Mouse (Mus musculus): ENCODE measurements around the gene Chmp3. TPM values are rescaled to one million over a fixed set of nuclear protein-coding genes. Genes with fewer than 3 reads are reported as not detected.

Chmp3 gene
- polyA plus RNA-seq, 1 experiment from 2014 or later, result 67.3 TPM

GRCm38 (mm10) chr6:71608994-71609393 is 65.4 kb downstream of the Chmp3 start:
- H3K36me3 ChIP-seq (ENCODE audit: control insufficient read depth, insufficient read depth, low read length), result peaks cover 97% of the 10 kb centered on the region
- H3K9me3 ChIP-seq (ENCODE audit: control insufficient read depth, low read length), result no peaks in the 10 kb centered on the region
- no peaks in the 10 kb centered on the region for H3K4me1 ChIP-seq (ENCODE audit: control insufficient read depth in 2 of 2, insufficient read depth in 2 of 2, low read length in 2 of 2)
- H3K9ac ChIP-seq (ENCODE audit: low read length), result no peak overlapping the region
- no peak overlapping the region for H3K4me2 ChIP-seq (ENCODE audit: low read length)
- no peaks in the 10 kb centered on the region for H3K27me3 ChIP-seq (ENCODE audit: control insufficient read depth, insufficient read depth, low read length)
- no peak overlapping the region for H3K27ac ChIP-seq (replicated peaks in 1 of 2; ENCODE audit: control insufficient read depth in 1 of 2, insufficient read depth in 1 of 2, low read depth in 2 of 2, low read length in 2 of 2)
- no peak overlapping the region for H3K4me3 ChIP-seq (ENCODE audit: control insufficient read depth in 1 of 2, insufficient read depth in 1 of 2, low read depth in 1 of 2, low read length in 2 of 2)
- ATAC-seq (ENCODE audit: insufficient number of reproducible peaks, insufficient read depth, low FRiP score, low read depth), result no peak

- no peaks in the 10 kb centered on the region for H3K4me1 ChIP-seq (ENCODE audit: control insufficient read depth in 2 of 2, insufficient read depth in 2 of 2, low read length in 2 of 2)
- no peak overlapping the region for H3K9ac ChIP-seq (ENCODE audit: low read length)
- H3K4me2 ChIP-seq (ENCODE audit: low read length), result no peak overlapping the region
- H3K27me3 ChIP-seq (ENCODE audit: control insufficient read depth, insufficient read depth, low read length), result no peaks in the 10 kb centered on the region
- H3K4me3 ChIP-seq (ENCODE audit: control insufficient read depth in 1 of 2, insufficient read depth in 1 of 2, low read depth in 1 of 2, low read length in 2 of 2), result no peak overlapping the region
- WGBS, result 77% methylated on average over 7 of the region's 7 CpGs
- H3K27ac ChIP-seq (replicated peaks in 1 of 2; ENCODE audit: control insufficient read depth in 1 of 2, insufficient read depth in 1 of 2, low read depth in 2 of 2, low read length in 2 of 2), result no peak overlapping the region
- no peaks in the 10 kb centered on the region for H3K9me3 ChIP-seq (ENCODE audit: control insufficient read depth, low read length)
- no peak for ATAC-seq (ENCODE audit: insufficient number of reproducible peaks, insufficient read depth, low FRiP score, low read depth)
- H3K36me3 ChIP-seq (ENCODE audit: control insufficient read depth, insufficient read depth, low read length), result peaks cover 97% of the 10 kb centered on the region
These were observed 66.4 kb downstream of the Chmp3 start for GRCm38 (mm10) chr6:71609968-71610367.

- ATAC-seq (ENCODE audit: insufficient number of reproducible peaks, insufficient read depth, low FRiP score, low read depth), result no peak
- Histone ChIP-seq H3K4me3 (ENCODE audit: control insufficient read depth in 1 of 2, insufficient read depth in 1 of 2, low read depth in 1 of 2, low read length in 2 of 2) (no peak overlapping the region), H3K36me3 (ENCODE audit: control insufficient read depth, insufficient read depth, low read length) (peaks cover 97% of the 10 kb centered on the region), H3K4me1 (ENCODE audit: control insufficient read depth in 2 of 2, insufficient read depth in 2 of 2, low read length in 2 of 2) (no peaks in the 10 kb centered on the region; a peak in 1 of 4 replicates), H3K4me2 (ENCODE audit: low read length) (no peak overlapping the region), H3K9me3 (ENCODE audit: control insufficient read depth, low read length) (no peaks in the 10 kb centered on the region), H3K27ac (replicated peaks in 1 of 2; ENCODE audit: control insufficient read depth in 1 of 2, insufficient read depth in 1 of 2, low read depth in 2 of 2, low read length in 2 of 2) (no peak overlapping the region), H3K9ac (ENCODE audit: low read length) (no peak overlapping the region), H3K27me3 (ENCODE audit: control insufficient read depth, insufficient read depth, low read length) (no peaks in the 10 kb centered on the region)
These were observed 69.6 kb downstream of the Chmp3 start for GRCm38 (mm10) chr6:71613225-71613624.

GRCm38 (mm10) chr6:71616959-71617358 is 73.4 kb downstream of the Chmp3 start:
- Histone ChIP-seq H3K9ac (ENCODE audit: low read length) (no peak overlapping the region), H3K27ac (replicated peaks in 1 of 2; ENCODE audit: control insufficient read depth in 1 of 2, insufficient read depth in 1 of 2, low read depth in 2 of 2, low read length in 2 of 2) (no peak overlapping the region; a peak in 1 of 4 replicates), H3K9me3 (ENCODE audit: control insufficient read depth, low read length) (no peaks in the 10 kb centered on the region), H3K27me3 (ENCODE audit: control insufficient read depth, insufficient read depth, low read length) (no peaks in the 10 kb centered on the region), H3K4me1 (ENCODE audit: control insufficient read depth in 2 of 2, insufficient read depth in 2 of 2, low read length in 2 of 2) (peaks cover 0 to 10% of the 10 kb centered on the region in 2 experiments; a peak in 2 of 4 replicates), H3K4me2 (ENCODE audit: low read length) (no peak overlapping the region), H3K36me3 (ENCODE audit: control insufficient read depth, insufficient read depth, low read length) (peaks cover 96% of the 10 kb centered on the region), H3K4me3 (ENCODE audit: control insufficient read depth in 1 of 2, insufficient read depth in 1 of 2, low read depth in 1 of 2, low read length in 2 of 2) (no peak overlapping the region)
- 68% methylated on average over 5 of the region's 5 CpGs for WGBS
- ATAC-seq (ENCODE audit: insufficient number of reproducible peaks, insufficient read depth, low FRiP score, low read depth), result no peak

GRCm38 (mm10) chr6:71621551-71621950 is 78.0 kb downstream of the Chmp3 start:
- no peaks in the 10 kb centered on the region for H3K9me3 ChIP-seq (ENCODE audit: control insufficient read depth, low read length)
- no peak for ATAC-seq (ENCODE audit: insufficient number of reproducible peaks, insufficient read depth, low FRiP score, low read depth)

GRCm38 (mm10) chr6:71621981-71622380 is 78.4 kb downstream of the Chmp3 start:
- H3K36me3 ChIP-seq (ENCODE audit: control insufficient read depth, insufficient read depth, low read length), result peaks cover 100% of the 10 kb centered on the region

More at GRCm38 (mm10) chr6:71621551-71621950, 78.0 kb downstream of the Chmp3 start:
- Histone ChIP-seq H3K4me3 (ENCODE audit: control insufficient read depth in 1 of 2, insufficient read depth in 1 of 2, low read depth in 1 of 2, low read length in 2 of 2) (no peak overlapping the region), H3K27ac (replicated peaks in 1 of 2; ENCODE audit: control insufficient read depth in 1 of 2, insufficient read depth in 1 of 2, low read depth in 2 of 2, low read length in 2 of 2) (no peak overlapping the region), H3K9ac (ENCODE audit: low read length) (no peak overlapping the region), H3K4me2 (ENCODE audit: low read length) (no peak overlapping the region), H3K36me3 (ENCODE audit: control insufficient read depth, insufficient read depth, low read length) (peaks cover 100% of the 10 kb centered on the region), H3K27me3 (ENCODE audit: control insufficient read depth, insufficient read depth, low read length) (no peaks in the 10 kb centered on the region), H3K4me1 (ENCODE audit: control insufficient read depth in 2 of 2, insufficient read depth in 2 of 2, low read length in 2 of 2) (peaks cover 0 to 10% of the 10 kb centered on the region in 2 experiments; a peak in 2 of 4 replicates)
- 73% methylated on average over 5 of the region's 5 CpGs for WGBS

GRCm38 (mm10) chr6:71624723-71625122 is 81.1 kb downstream of the Chmp3 start:
- Histone ChIP-seq H3K9ac (ENCODE audit: low read length) (no peak overlapping the region), H3K9me3 (ENCODE audit: control insufficient read depth, low read length) (no peaks in the 10 kb centered on the region), H3K36me3 (ENCODE audit: control insufficient read depth, insufficient read depth, low read length) (peaks cover 95% of the 10 kb centered on the region), H3K27ac (replicated peaks in 1 of 2; ENCODE audit: control insufficient read depth in 1 of 2, insufficient read depth in 1 of 2, low read depth in 2 of 2, low read length in 2 of 2) (no peak overlapping the region), H3K4me3 (ENCODE audit: control insufficient read depth in 1 of 2, insufficient read depth in 1 of 2, low read depth in 1 of 2, low read length in 2 of 2) (no peak overlapping the region), H3K4me1 (ENCODE audit: control insufficient read depth in 2 of 2, insufficient read depth in 2 of 2, low read length in 2 of 2) (0 out of 4 replicates have a peak, but pooled peaks cover 0 to 7% of the 10 kb centered on the region in 2 experiments), H3K4me2 (ENCODE audit: low read length) (no peak overlapping the region), H3K27me3 (ENCODE audit: control insufficient read depth, insufficient read depth, low read length) (no peaks in the 10 kb centered on the region)
- no peak for ATAC-seq (ENCODE audit: insufficient number of reproducible peaks, insufficient read depth, low FRiP score, low read depth)

More at GRCm38 (mm10) chr6:71621981-71622380, 78.4 kb downstream of the Chmp3 start:
- 83% methylated on average over 5 of the region's 5 CpGs for WGBS
- Histone ChIP-seq H3K9ac (ENCODE audit: low read length) (no peak overlapping the region), H3K4me2 (ENCODE audit: low read length) (no peak overlapping the region), H3K4me3 (ENCODE audit: control insufficient read depth in 1 of 2, insufficient read depth in 1 of 2, low read depth in 1 of 2, low read length in 2 of 2) (no peak overlapping the region), H3K27ac (replicated peaks in 1 of 2; ENCODE audit: control insufficient read depth in 1 of 2, insufficient read depth in 1 of 2, low read depth in 2 of 2, low read length in 2 of 2) (no peak overlapping the region), H3K9me3 (ENCODE audit: control insufficient read depth, low read length) (no peaks in the 10 kb centered on the region), H3K27me3 (ENCODE audit: control insufficient read depth, insufficient read depth, low read length) (no peaks in the 10 kb centered on the region), H3K4me1 (ENCODE audit: control insufficient read depth in 2 of 2, insufficient read depth in 2 of 2, low read length in 2 of 2) (peaks cover 0 to 10% of the 10 kb centered on the region in 2 experiments; a peak in 2 of 4 replicates)
- no peak for ATAC-seq (ENCODE audit: insufficient number of reproducible peaks, insufficient read depth, low FRiP score, low read depth)

GRCm38 (mm10) chr6:71625984-71626383 is 82.4 kb downstream of the Chmp3 start:
- H3K9ac ChIP-seq (ENCODE audit: low read length), result no peak overlapping the region
- H3K36me3 ChIP-seq (ENCODE audit: control insufficient read depth, insufficient read depth, low read length), result peaks cover 95% of the 10 kb centered on the region
- peaks cover 0 to 14% of the 10 kb centered on the region in 2 experiments; a peak in 2 of 4 replicates for H3K4me1 ChIP-seq (ENCODE audit: control insufficient read depth in 2 of 2, insufficient read depth in 2 of 2, low read length in 2 of 2)
- H3K27ac ChIP-seq (replicated peaks in 1 of 2; ENCODE audit: control insufficient read depth in 1 of 2, insufficient read depth in 1 of 2, low read depth in 2 of 2, low read length in 2 of 2), result no peak overlapping the region
- no peaks in the 10 kb centered on the region for H3K27me3 ChIP-seq (ENCODE audit: control insufficient read depth, insufficient read depth, low read length)
- no peaks in the 10 kb centered on the region for H3K9me3 ChIP-seq (ENCODE audit: control insufficient read depth, low read length)
- no peak for ATAC-seq (ENCODE audit: insufficient number of reproducible peaks, insufficient read depth, low FRiP score, low read depth)
- 95% methylated on average over 2 of the region's 2 CpGs for WGBS
- H3K4me3 ChIP-seq (ENCODE audit: control insufficient read depth in 1 of 2, insufficient read depth in 1 of 2, low read depth in 1 of 2, low read length in 2 of 2), result no peak overlapping the region
- no peak overlapping the region for H3K4me2 ChIP-seq (ENCODE audit: low read length)
